10 mouse cellular contexts compared by ENCODE assay signal in the genomic region with DNA sequence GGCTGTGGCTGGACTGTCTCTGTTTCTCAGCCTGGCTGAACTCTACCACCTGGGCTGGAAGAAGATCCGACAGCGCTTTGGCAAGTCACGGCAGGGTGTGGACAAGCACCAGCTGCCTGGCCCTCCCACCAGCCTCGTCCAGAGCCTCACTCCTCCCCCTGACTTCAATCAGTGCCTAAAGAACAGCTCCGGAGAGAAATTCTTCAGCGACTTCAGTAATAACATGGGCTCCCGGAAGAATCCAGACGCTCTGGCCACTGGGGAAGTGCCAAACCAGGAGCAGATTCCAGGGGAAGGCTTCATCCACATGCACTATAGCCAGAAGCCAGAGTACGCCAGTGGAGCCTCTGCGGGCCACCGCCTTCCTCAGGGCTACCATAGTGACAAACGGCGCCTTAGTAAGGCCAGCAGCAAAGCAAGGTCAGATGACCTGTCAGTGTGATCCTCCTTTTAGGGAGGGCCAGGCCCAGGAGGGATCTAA.
DNase-seq lines count a peak whose midpoint lies in the region; ATAC-seq lines count a peak whose summit lies in the region.
"Had no signal": no experiment of that assay in that cellular context is flagged by ENCODE, and none has a peak within 500 bp of the region (broad histone marks: within the 10 kb centered on the region; RNA-seq: fewer than 3 reads in every experiment).

No protein-coding gene starts in this region.

- peak overlapping the region; percentile 18; the same call in 1 of the 2 replicates for H3K9ac ChIP-seq in kidney, embryonic 16.5 days (replicated peaks; ENCODE audit: low read length)
- no peak overlapping the region for H3K9ac ChIP-seq in embryonic facial prominence, embryonic 13.5 days
- no peak overlapping the region for H3K9ac ChIP-seq in neural tube, embryonic 15.5 days (replicated peaks)

- ATAC-seq in kidney, embryonic 16.5 days (ENCODE audit: low FRiP score, low TSS enrichment): peak; percentile 76
- ATAC-seq in embryonic facial prominence, embryonic 13.5 days (ENCODE audit: insufficient number of reproducible peaks, insufficient read depth, low FRiP score, low TSS enrichment, low read depth): no peak
- no peak for ATAC-seq in neural tube, embryonic 15.5 days (ENCODE audit: low FRiP score)
- ATAC-seq in monocyte, adult 5-6 weeks (replicated peaks; ENCODE audit: insufficient number of reproducible peaks, low FRiP score, low TSS enrichment, poor library complexity, severe bottlenecking): no peak

- no peaks in the 10 kb centered on the region for H3K27me3 ChIP-seq in kidney, embryonic 16.5 days (ENCODE audit: insufficient read depth, low read length)
- H3K27me3 ChIP-seq in embryonic facial prominence, embryonic 13.5 days: no peaks in the 10 kb centered on the region
- H3K27me3 ChIP-seq in neural tube, embryonic 15.5 days (replicated peaks): no peaks in the 10 kb centered on the region
- H3K27me3 ChIP-seq: Patski had no signal

- no peak for DNase-seq in kidney, adult 9 months
- DNase-seq in adrenal gland, postnatal 36 days: peak; percentile 12 to 35
- peak; percentile 71 for DNase-seq in lung, postnatal 10 days
- no peak for DNase-seq in layer of hippocampus, adult 11-12 months (ENCODE audit: low spot score)
- DNase-seq: cerebellum, adult 9-10 months had no signal

- no peak overlapping the region for H3K27ac ChIP-seq in kidney, embryonic 16.5 days (ENCODE audit: low read length)
- H3K27ac ChIP-seq in embryonic facial prominence, embryonic 13.5 days: peak overlapping the region; percentile 28; the same call in 1 of the 2 replicates
- no peak overlapping the region for H3K27ac ChIP-seq in neural tube, embryonic 15.5 days (replicated peaks)

- H3K36me3 ChIP-seq in kidney, embryonic 16.5 days (ENCODE audit: insufficient read depth, low read length): no peaks in the 10 kb centered on the region
- no peaks in the 10 kb centered on the region for H3K36me3 ChIP-seq in embryonic facial prominence, embryonic 13.5 days
- H3K36me3 ChIP-seq in neural tube, embryonic 15.5 days: no peaks in the 10 kb centered on the region

- peaks cover 14% of the 10 kb centered on the region for H3K4me1 ChIP-seq in kidney, embryonic 16.5 days (ENCODE audit: insufficient read depth, low read length)
- peaks cover 19% of the 10 kb centered on the region for H3K4me1 ChIP-seq in embryonic facial prominence, embryonic 13.5 days
- peaks cover 5% of the 10 kb centered on the region; the same call in 1 of the 2 replicates for H3K4me1 ChIP-seq in neural tube, embryonic 15.5 days

- WGBS in kidney, embryonic 16.5 days: 11% methylated on average over 13 of the region's 13 CpGs
- 42% methylated on average over 13 of the region's 13 CpGs for WGBS in embryonic facial prominence, embryonic 13.5 days
- WGBS in neural tube, embryonic 15.5 days: 46% methylated on average over 13 of the region's 13 CpGs

- 0 out of 2 replicates have a peak, but pooled peaks cover 3% of the 10 kb centered on the region for H3K9me3 ChIP-seq in kidney, embryonic 16.5 days (ENCODE audit: low read length)
- H3K9me3 ChIP-seq in embryonic facial prominence, embryonic 13.5 days: no peaks in the 10 kb centered on the region
- H3K9me3 ChIP-seq in neural tube, embryonic 15.5 days (replicated peaks): no peaks in the 10 kb centered on the region

- H3K4me3 ChIP-seq in kidney, embryonic 16.5 days (ENCODE audit: low read length): no peak overlapping the region
- H3K4me3 ChIP-seq in embryonic facial prominence, embryonic 13.5 days: no peak overlapping the region
- H3K4me3 ChIP-seq in neural tube, embryonic 15.5 days (replicated peaks): no peak overlapping the region

- H3K4me2 ChIP-seq in kidney, embryonic 16.5 days (replicated peaks; ENCODE audit: low read depth, low read length): peak overlapping the region; percentile 24; the same call in 1 of the 2 replicates
- no peak overlapping the region for H3K4me2 ChIP-seq in embryonic facial prominence, embryonic 13.5 days
- no peak overlapping the region for H3K4me2 ChIP-seq in neural tube, embryonic 15.5 days

Comparison
In these comparisons a context has a peak if more than half of its experiments do, and no peak if none do; other contexts are left out.
1. DNase-seq: peak in adrenal gland, postnatal 36 days (2 of 2) and lung, postnatal 10 days (single experiment); none in kidney, adult 9 months (single experiment) and layer of hippocampus, adult 11-12 months (single experiment).